Mouse (Mus musculus) left cerebral cortex, adult 18-20 months (tissue): Measurements from ENCODE around the gene Foxo3. TPM values are rescaled to one million over a fixed set of nuclear protein-coding genes. Genes with fewer than 3 reads are reported as not detected.

Experiments used
- DNase-seq, 2 experiments: peaks; one replicate each; pipeline ENCODE4 v3.0.0; 2021 to 2022; ENCODE audit warnings: low spot score in 2 of 2, mixed read lengths in 1 of 2
- total RNA-seq, 2 experiments: library from RNA; stranded (reverse); gene quantifications; 2 replicates each; pipeline ENCODE4 v1.2.3; 2021

Foxo3 gene
- total RNA-seq, 2 experiments from 2014 or later, result 71.8 to 72.4 TPM

DNA sequence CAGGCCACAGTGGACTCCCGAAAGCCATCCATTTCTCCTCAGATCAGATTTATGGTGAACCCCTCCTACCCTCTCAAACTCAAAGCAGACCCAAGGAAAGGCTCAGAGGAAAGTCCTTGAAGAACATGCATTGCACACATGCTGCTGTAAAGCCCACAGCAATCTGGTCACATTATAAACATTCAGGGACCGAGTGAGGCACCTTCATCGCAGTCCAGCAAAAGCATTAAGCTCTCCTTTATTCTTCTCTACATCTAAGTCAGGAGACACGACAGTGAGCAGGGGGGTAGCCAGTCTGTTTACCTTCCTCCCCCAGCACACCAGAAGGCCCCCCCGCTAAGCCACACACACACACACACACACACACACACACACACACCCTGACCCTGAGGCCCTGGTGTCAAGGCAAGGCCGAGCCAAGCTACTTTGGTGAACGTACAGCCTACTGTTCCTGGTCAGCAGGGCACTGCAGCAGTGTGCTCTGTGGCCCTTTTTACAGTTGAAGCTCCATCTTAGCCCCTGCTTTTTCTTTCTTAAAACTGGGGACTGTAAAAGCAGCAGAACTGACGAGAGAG, 24.7 kb downstream of the Foxo3 start:
- DNase-seq, result no peak

DNA sequence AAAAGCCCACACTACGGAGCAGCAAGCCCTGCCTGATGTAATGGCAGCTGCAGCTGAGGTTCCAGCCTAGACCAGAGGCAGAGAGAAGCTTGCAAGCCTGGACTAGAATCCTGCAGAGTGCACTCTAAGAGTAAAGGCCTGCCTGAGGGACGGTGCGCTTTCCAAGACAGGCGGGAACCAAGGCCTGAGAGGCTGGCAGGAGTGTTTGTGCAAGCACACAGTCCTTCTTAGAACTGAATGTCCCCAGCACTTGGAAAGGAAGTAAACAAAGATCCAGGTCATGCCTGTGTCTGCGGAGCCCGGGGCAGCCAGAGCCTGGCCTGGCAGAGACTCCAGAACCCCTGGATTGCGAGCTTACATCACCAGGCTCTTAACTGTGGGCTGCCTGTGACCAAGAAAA, 25.4 kb downstream of the Foxo3 start:
- peak; percentile 22 to 42 for DNase-seq

DNA sequence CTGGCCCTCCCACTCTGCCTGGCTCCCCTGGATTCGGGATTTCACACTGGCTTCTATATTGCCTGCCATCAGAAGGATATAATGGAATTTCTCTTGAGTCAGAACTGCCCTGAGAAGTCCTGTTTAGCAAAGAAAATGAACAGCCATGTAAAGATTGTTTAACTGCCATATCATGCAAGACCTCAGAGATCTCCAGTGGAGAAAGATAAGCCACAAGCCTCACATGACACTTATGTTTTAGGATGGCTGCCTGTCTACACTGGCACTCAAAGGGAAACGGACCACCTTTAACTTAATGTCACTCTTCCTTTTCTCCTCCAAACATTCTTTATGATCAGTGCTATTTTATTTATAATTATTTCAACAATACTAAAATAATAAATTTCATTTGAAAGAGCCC, 26.6 kb downstream of the Foxo3 start:
- DNase-seq, result no peak

DNA sequence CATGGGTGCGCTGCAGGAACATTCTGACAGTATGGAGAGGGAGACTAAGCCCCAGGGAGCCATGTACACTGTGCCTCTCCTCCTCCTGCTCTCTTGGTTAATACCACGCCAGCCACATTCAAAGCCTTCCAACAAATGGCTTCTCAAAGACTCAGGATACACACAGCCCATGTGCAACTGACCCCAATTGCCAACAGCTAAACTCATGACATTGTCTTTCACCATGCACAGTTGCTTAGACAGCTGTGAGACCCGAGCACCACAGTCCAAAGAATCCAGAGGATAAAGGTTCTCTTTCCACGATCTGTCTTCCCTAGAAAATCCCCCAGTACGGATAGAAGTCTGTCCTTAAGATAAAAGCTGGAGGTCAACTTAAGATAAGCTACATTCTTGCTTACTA, 27.9 kb downstream of the Foxo3 start:
- DNase-seq, result no peak

DNA sequence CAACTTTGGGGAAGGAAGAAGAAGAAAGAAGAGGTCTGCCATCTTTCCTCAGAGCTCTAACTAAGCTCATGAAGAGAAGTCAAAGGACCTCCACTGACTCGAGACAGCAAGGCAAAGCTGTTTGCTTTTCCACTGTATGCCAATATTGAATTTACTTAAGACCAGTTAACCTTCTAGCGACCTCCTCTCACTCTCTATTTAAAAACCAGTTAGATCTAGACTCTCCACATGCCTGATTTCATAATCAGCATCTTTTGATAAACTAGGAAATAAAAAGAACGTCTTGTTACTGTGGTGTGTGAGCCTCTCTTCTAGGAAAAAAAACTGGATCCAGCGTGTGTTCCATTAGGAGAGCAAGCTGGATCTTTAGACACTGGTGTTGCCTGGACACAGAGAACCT, 28.4 kb downstream of the Foxo3 start:
- DNase-seq, result no peak

DNA sequence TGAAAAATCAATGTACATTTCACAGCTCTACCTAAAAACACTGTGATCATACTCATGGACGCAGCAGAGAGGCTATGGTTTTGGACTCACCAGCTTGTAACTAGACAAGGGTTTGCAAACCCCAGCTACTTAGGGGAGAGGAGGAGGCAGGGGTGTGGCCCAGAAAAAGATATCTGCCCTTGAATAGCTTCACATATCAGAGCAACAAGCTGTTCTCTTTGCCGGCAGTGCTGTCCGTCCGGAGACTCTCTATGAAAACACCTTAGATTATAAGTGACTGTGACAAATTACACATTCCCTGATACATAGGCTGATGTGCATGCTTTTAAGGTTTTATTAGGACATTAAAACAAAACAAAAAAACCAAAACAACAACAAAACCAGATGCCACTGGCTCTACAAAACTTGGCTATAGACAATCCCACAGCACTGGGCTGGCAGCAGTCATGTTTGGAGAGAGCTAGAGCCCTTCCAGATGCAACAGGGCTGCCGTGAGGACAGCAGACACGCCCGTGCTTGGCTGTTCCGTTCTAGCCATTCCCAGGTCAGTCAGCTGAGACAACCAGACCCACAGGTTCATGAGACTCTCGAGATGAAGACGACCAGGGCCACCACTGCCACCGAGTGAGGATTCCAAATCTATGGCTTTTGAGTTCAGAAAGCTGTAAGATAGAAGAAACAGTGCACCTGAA, 29.3 kb downstream of the Foxo3 start:
- no peak for DNase-seq

DNA sequence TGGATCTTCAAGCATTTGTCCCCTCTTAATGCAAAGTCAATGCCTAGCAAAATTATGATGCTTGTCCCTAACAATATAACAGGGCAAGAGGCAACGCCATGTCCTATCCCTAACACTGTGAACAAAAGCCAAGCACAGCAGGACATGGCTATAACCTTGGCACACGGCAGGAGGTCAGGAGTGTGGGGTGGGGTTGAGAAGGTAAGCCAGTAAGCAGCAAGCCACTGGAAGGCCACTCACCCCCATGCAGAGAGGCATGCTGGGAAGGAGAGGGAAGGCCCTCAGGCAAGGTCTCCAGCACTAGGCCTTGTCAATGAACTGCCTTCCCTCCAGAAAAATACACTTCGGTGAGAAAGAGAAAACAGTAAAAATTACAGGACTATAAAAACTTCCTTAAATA, 30.1 kb downstream of the Foxo3 start:
- no peak for DNase-seq

DNA sequence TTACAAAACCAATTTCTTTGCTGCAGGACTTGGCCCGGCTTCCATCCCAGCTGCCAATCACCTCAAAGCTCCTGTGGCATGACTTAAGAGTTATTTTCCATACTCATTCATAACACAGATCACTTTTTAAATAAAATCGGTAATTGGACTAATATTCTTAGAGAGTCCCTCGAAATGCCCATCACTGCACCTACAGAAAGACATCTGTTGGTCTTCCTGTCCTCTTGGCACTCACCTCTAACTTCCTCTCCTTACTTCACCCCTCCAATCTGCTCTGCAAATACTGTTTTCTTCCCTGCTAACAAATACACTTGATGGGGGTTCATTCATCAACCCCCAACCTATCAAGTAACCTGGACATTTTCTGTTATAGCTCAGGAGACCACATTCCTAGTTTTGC, 30.9 kb downstream of the Foxo3 start:
- no peak for DNase-seq

DNA sequence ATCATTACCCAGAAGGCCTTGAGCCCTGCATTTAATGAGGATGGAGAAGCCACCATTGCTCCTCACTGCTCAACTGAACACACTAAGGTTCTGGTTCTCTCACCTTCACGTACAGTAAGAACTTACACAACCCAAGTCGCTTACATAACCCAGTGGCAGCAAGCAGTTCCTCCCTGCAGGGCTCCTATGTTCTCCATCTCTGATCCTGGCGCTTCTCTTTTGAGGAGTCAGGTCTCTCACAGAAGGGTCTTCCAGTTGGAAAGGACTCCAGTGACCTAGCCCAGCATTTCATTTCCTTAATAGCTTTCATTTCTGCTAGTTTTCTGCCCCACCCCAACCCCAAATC, 31.3 kb downstream of the Foxo3 start:
- DNase-seq, result no peak

DNA sequence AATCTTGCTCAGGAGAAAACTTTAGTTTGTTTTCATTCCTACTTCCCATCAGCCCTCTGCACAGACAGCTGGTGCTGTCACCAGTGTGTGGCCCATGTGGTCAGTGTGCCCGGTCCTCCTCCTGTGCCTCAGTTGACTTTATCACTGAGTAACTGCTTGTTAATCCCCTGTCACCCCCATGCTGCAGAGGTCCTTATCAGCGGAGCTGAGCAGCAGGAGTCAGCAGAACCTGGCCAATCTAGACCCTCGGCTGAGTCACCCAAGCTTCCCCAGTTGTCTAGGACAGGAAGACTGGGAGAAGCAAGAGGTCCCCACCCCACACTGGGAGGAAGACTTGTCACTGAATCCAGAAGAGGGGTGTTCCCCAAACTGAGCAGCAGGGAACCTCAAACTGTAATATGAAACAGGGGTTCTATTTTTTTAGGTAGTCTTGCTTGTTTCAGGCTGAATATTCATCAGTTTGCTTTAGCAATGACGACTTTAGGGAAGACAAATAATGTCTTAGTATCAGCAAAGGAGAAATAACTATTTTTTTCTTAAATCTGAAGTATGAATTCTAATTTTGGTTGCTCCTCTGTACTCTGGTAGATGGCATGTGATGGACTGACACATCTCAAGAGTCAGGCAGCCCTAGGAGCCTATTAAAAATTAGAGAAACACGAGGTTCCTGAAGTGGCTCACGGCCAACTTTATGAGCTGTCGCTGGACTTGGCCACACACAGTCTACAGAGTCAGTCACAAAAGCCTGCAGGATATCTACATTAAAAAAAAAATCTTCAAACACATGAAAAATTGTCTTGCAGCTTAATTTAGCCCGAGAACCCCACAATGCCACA, 31.9 kb downstream of the Foxo3 start:
- no peak for DNase-seq

DNA sequence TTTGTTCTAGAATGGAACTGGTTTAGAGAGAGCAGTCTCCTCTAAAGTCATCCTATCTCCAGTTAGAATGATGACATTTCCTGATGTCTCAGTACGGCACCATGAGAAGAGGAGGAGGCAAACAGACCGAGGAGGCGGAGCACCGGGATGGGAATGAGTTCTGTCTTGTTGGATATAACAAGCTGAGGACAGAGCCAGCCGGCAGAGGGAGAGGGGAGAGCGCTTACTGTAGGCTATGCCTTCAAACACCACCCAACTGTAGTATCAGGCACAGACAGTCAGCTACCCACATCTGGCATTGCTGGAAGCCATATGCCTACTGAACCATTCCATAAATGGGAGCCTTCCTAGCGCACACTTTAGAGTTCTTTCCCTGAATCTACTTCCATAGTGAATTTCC, 32.6 kb downstream of the Foxo3 start:
- no peak for DNase-seq

DNA sequence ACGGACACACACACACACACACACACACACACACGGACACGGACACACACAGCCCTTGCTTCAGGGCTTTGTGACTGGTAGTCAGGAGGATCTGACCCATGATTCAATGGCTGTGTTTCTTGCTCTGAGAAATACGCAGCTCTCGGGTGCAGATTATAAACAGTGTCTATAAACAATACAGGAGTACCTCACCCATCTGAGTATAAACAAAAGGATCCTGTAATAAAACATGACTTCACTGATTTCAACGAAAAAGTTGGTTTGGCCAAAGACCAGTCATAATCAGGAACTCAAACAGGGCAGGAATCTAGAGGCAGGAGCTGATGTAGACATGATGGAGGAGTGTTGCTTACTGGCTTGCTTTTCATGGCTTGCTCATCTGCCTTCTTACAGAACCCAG, 34.1 kb downstream of the Foxo3 start:
- DNase-seq, result no peak

DNA sequence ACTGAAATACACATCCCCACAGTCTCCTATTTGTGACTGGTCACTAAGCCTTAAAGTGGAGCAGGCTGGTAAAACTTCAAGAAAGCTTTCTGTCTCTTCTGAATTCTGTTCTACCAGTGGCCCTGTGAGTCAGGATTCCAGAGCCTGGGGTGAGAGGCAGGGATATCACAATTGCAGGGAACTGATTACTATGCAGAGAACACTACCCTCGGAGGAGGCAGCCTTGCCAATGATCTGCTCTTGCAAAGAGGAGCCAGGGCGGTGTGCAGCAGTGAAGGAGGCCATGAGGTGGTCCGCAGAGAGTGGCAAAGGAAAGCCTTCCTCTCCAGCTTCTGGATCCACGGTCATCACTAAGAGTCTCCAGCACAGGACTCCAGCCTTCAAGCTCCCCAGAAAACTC, 34.8 kb downstream of the Foxo3 start:
- DNase-seq, result peak in 1 of 2 experiments; percentile 23

DNA sequence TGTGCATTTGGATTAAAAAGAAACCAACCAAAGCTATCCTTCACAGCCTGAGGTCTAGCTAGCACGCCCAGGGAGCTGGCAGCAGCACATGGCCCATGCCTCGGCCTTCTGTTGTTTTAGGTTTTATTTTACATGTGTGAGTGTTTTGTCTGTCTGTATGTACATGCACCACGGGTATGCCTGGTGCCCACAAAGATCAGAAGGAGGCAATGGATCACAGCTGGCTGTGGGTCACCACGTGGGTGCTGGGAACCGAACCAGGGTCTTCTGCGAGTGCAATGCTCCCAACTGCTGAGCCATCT, 36.8 kb downstream of the Foxo3 start:
- DNase-seq, result no peak

DNA sequence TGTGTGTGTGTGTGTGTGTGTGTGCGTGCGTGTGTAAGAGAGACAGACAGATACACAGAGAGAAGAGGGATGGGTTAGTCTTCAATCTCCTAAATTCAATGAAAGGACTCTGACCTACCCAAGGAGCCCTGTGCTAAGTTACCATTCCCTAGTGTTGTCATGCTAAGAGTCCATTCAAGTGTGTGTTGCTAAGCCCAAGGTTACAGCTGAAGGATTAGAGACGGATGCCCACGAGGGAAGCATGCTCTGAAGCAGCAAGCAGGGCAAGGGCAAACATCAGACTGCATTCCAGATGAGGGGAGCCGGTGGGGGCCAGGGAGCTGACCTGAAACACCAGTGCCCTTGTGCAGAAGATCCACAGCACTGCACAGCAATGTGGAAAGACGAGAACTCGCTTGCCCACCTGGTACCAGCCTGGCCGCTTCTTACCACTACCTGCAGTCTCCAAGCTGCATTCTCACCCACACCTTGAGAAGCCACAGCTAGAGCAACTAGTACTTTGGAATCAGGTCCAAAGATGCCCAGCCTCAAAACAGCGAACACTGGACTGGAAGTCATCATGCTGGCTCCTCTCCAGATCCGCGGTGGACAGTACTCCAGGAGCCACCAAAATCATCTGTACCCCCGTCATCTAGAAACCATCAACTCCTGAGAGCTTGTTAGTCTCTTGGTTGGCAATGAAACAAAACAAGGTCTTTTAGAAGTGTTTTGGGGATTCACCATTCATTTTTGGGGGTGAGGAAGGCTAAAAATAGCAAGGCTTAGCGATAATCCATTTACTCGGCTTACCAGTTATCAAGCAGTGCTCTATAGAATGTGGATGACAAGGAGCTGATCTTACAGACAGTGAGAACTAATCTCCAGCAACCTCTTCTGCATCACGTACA, 37.4 kb downstream of the Foxo3 start:
- DNase-seq, result no peak

DNA sequence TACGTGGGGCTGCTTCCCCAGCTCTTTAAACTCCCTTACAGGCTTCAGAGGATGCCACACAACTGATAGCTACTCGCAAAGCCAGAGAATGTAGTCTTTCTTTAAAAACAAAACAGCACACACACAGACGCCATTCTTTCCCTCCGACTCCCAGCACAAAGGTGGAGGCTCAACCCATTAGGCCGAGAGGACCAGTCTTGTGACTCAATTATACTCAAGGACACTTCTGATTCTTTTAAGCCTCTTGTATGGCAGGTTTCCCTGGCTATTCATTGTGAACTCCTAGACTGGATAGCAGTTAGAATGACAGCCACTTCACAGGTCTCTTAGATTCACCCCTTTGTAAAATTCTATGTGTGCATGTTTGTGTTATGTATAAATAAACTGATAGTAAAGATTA, 38.3 kb downstream of the Foxo3 start:
- no peak for DNase-seq

DNA sequence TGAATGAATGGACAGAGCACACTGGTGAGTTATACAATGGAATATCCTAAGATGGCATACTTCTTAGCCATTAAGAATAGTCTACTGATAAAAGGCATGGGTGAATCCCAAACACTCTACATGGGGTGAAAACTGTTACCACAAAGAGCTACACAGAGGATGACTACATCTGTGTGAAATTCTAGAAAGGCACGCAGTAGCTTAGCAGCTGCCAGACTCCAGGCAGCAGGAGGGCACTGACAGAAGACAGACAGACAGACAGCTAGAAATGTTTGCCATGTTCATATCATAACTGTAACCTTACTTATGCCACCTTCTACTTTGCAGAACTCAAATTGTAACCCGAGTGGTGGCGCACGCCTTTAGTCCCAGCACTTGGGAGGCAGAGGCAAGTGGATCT, 39.0 kb downstream of the Foxo3 start:
- DNase-seq, result no peak

DNA sequence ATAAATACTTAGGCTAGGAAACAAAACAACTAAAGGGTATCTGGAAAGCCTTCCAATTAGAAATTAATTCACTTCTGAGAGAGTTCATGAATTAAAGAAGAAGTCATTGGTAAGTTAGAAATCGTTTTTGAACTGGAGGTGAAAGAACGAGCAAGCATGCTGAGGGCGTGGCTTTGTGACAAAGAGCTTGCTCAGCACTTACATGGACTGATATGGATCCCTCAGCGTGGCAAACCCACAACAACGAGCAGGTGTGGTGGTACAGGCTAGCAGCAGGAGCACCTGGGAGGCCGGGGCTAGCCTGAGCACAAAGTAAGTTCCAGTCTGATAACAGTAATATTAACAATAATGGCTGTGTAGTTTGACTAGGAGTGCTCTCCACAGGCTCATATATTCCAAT, 41.2 kb downstream of the Foxo3 start:
- DNase-seq, result no peak

DNA sequence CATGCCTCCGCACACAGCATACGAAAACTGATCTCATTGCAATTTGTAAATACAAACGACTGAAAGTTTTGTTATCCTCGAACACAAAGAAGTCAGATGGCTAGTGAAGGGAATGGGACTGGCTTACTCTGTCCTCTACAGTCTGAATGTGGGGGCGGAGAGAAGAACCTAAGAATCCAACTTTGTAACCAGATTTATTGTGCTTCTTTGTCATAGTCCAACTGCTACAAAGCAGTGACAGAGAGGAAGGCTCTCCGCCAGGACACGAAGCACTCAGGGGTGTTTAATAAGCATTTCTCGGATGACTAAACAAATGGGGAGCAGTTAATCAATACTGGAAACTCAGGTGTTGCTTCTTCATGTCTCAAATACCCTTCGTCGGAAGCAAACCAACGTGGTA, 43.6 kb downstream of the Foxo3 start:
- no peak for DNase-seq

DNA sequence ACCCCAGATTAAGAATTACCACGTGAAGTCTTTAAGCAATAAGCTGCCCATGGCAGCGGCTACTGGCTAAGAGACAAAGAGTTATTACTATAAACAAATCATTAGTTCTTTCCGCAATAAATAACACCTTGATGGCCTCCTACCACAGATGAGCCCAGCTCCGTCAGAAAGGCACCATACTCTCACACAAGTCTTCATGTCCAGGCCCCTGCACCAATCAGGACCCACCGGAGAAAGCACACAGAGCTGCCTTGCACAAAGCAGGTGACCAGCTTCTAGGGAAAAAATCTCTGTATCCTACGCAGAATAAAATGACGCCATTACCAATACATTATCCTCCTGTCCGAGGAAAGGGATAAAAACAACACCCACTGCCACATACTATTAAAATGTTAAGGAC, 44.7 kb downstream of the Foxo3 start:
- DNase-seq, result no peak

DNA sequence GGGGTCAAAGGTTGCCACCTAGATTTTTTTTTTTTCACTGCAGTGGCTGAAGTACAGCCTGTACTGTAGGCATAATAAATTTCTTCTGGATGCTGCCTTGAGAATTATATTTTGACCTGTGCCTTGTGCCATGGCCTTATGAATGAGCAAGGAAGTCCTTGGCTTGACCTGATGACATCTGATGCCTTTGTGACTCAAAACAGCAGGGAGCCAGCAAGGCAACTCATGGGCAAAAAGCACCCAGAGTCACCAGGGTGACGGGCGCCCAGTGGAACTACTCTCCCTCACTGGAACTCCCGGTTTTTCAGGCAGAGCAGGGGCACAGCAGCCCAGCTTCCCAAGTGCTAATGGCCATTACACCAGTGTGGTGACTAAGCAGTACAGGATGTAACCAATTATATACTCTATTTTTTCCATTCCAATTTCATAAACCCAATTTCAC, 45.4 kb downstream of the Foxo3 start:
- DNase-seq, result no peak
